Mouse (Mus musculus) midbrain, embryonic 11.5 days (tissue): Measurements from ENCODE around the gene Tent5c. TPM values are rescaled to one million over a fixed set of nuclear protein-coding genes. Genes with fewer than 3 reads are reported as not detected.

Experiments used
- ATAC-seq: fragments of 200-750 bp; cut with Nextera tagmentation; 2 replicates; pipeline ENCODE4 v1.8.0; 2017; ENCODE audit warnings: moderate TSS enrichment, moderate library complexity; ENCODE audit not compliant: low FRiP score
- DNase-seq: peaks from one replicate; pipeline ENCODE4 v3.0.0; 2015; ENCODE audit warnings: low spot score; ENCODE audit errors: missing footprints
- H3K27ac ChIP-seq: fragments of 300-500 bp; sonication (generic); 2 replicates; pipeline ENCODE4 v1.5.1; 2014; ENCODE audit warnings: low read depth, low read length
- H3K27me3 ChIP-seq: fragments of 300-500 bp; sonication (generic); 2 replicates; pipeline ENCODE4 v1.6.1; 2014; ENCODE audit warnings: mild to moderate bottlenecking, low read length, moderate library complexity, mixed read lengths; ENCODE audit not compliant: control insufficient read depth, insufficient read depth
- H3K36me3 ChIP-seq: fragments of 300-500 bp; sonication (generic); 2 replicates; pipeline ENCODE4 v1.6.1; 2014; ENCODE audit warnings: mild to moderate bottlenecking, low read length, moderate library complexity, mixed read lengths; ENCODE audit not compliant: control insufficient read depth, insufficient read depth
- H3K4me1 ChIP-seq: fragments of 300-500 bp; sonication (generic); 2 replicates; pipeline ENCODE4 v1.6.1; 2014; ENCODE audit warnings: low read length; ENCODE audit not compliant: control insufficient read depth, insufficient read depth
- H3K4me2 ChIP-seq: fragments of 300-500 bp; sonication (generic); 2 replicates; pipeline ENCODE4 v1.6.1; 2014; ENCODE audit warnings: mild to moderate bottlenecking, moderate library complexity
- H3K4me3 ChIP-seq: fragments of 300-500 bp; sonication (generic); 2 replicates; pipeline ENCODE4 v1.5.1; 2014; ENCODE audit warnings: low read depth, low read length
- H3K9ac ChIP-seq: fragments of 300-500 bp; sonication (generic); 2 replicates; pipeline ENCODE4 v1.6.1; 2014; ENCODE audit warnings: low read length
- H3K9me3 ChIP-seq: fragments of 300-500 bp; sonication (generic); 2 replicates; pipeline ENCODE4 v1.6.1; 2016; ENCODE audit warnings: low read length; ENCODE audit not compliant: control insufficient read depth
- WGBS: fragments of 180-500 bp; shearing (Covaris S2); extraction: QIAGEN DNeasy Blood & Tissue Kit; methylation state at CpG from one replicate; pipeline ENCODE4 v1.1.7; 2014; 5-methylcytosine and 5-hydroxymethylcytosine counted together
- polyA plus RNA-seq: library from polyadenylated mRNA; unstranded; fragments of >200 nt; fragmentation: Nextera tagmentation; extraction: Ambion mirVana; gene quantifications from 2 replicates; pipeline ENCODE4 v1.2.1, GENCODE M21; 2014

The Tent5c gene
- polyA plus RNA-seq, 1 experiment from 2014 or later, result 3.6 TPM

- WGBS, result 79% methylated on average over 4 of the region's 4 CpGs
- ATAC-seq, result 0 out of 2 replicates have a peak, but pooled peaks have one; percentile 33
Observed at GRCm38 (mm10) chr3:100438461-100439002, 50.6 kb downstream of the Tent5c start.

GRCm38 (mm10) chr3:100436756-100437155, 52.4 kb downstream of the Tent5c start:
- no peaks in the 10 kb centered on the region for H3K27me3 ChIP-seq
- ATAC-seq, result no peak
- H3K9ac ChIP-seq, result no peak overlapping the region
- DNase-seq, result no peak
- WGBS, result 93% methylated on average over 7 of the region's 7 CpGs
- H3K27ac ChIP-seq, result no peak overlapping the region
- H3K36me3 ChIP-seq, result no peaks in the 10 kb centered on the region
- no peaks in the 10 kb centered on the region for H3K9me3 ChIP-seq
- no peak overlapping the region for H3K4me2 ChIP-seq
- H3K4me1 ChIP-seq, result no peaks in the 10 kb centered on the region
- H3K4me3 ChIP-seq, result no peak overlapping the region

More at GRCm38 (mm10) chr3:100438461-100439002, 50.6 kb downstream of the Tent5c start:
- no peaks in the 10 kb centered on the region for H3K4me1 ChIP-seq
- H3K4me3 ChIP-seq, result no peak overlapping the region
- H3K27ac ChIP-seq, result no peak overlapping the region
- no peaks in the 10 kb centered on the region for H3K27me3 ChIP-seq
- H3K4me2 ChIP-seq, result no peak overlapping the region
- DNase-seq, result no peak
- H3K9ac ChIP-seq, result no peak overlapping the region
- no peaks in the 10 kb centered on the region for H3K36me3 ChIP-seq
- no peaks in the 10 kb centered on the region for H3K9me3 ChIP-seq

GRCm38 (mm10) chr3:100431705-100432104, 57.4 kb downstream of the Tent5c start:
- Histone ChIP-seq H3K9ac (no peak overlapping the region), H3K9me3 (no peaks in the 10 kb centered on the region), H3K4me1 (no peaks in the 10 kb centered on the region), H3K4me3 (no peak overlapping the region), H3K36me3 (no peaks in the 10 kb centered on the region), H3K27me3 (no peaks in the 10 kb centered on the region), H3K27ac (no peak overlapping the region), H3K4me2 (no peak overlapping the region)
- WGBS, result 83% methylated on average over 4 of the region's 4 CpGs
- ATAC-seq, result no peak
- DNase-seq, result peak; percentile 53

GRCm38 (mm10) chr3:100430731-100431130, 58.4 kb downstream of the Tent5c start:
- no peaks in the 10 kb centered on the region for H3K36me3 ChIP-seq

GRCm38 (mm10) chr3:100430101-100430500, 59.0 kb downstream of the Tent5c start:
- Histone ChIP-seq H3K4me2 (no peak overlapping the region), H3K9ac (no peak overlapping the region), H3K27ac (no peak overlapping the region), H3K4me3 (no peak overlapping the region), H3K9me3 (no peaks in the 10 kb centered on the region), H3K4me1 (no peaks in the 10 kb centered on the region), H3K27me3 (no peaks in the 10 kb centered on the region), H3K36me3 (no peaks in the 10 kb centered on the region)
- peak; percentile 45 for DNase-seq
- 92% methylated on average over 5 of the region's 5 CpGs for WGBS
- ATAC-seq, result 0 out of 2 replicates have a peak, but pooled peaks have one; percentile 9

More at GRCm38 (mm10) chr3:100430731-100431130, 58.4 kb downstream of the Tent5c start:
- WGBS, result 73% methylated on average over 1 of the region's 1 CpGs
- ATAC-seq (no peak), DNase-seq (peak; percentile 53)
- Histone ChIP-seq H3K9me3 (no peaks in the 10 kb centered on the region), H3K27ac (no peak overlapping the region), H3K4me2 (no peak overlapping the region), H3K4me3 (no peak overlapping the region), H3K9ac (no peak overlapping the region), H3K27me3 (no peaks in the 10 kb centered on the region), H3K4me1 (no peaks in the 10 kb centered on the region)

- no peak overlapping the region for H3K9ac ChIP-seq
- WGBS, result 74% methylated on average over 4 of the region's 4 CpGs
- peak; percentile 71 for DNase-seq
- H3K36me3 ChIP-seq, result no peaks in the 10 kb centered on the region
- no peak overlapping the region for H3K27ac ChIP-seq
- H3K9me3 ChIP-seq, result no peaks in the 10 kb centered on the region
- no peaks in the 10 kb centered on the region for H3K27me3 ChIP-seq
- ATAC-seq, result peak; percentile 35; the same call in 1 of the 2 replicates
- H3K4me2 ChIP-seq, result no peak overlapping the region
- no peak overlapping the region for H3K4me3 ChIP-seq
- H3K4me1 ChIP-seq, result no peaks in the 10 kb centered on the region
Observed at GRCm38 (mm10) chr3:100429667-100430066, 59.5 kb downstream of the Tent5c start.

GRCm38 (mm10) chr3:100427548-100427947, 61.6 kb downstream of the Tent5c start:
- Histone ChIP-seq H3K27ac (no peak overlapping the region), H3K9ac (no peak overlapping the region), H3K4me3 (no peak overlapping the region), H3K4me2 (no peak overlapping the region), H3K9me3 (no peaks in the 10 kb centered on the region), H3K4me1 (no peaks in the 10 kb centered on the region), H3K27me3 (no peaks in the 10 kb centered on the region), H3K36me3 (no peaks in the 10 kb centered on the region)
- ATAC-seq (no peak), DNase-seq (peak; percentile 35)
- 69% methylated on average over 6 of the region's 6 CpGs for WGBS

- ATAC-seq (peak; percentile 72; the same call in 1 of the 2 replicates), DNase-seq (peak; percentile 88)
- no peaks in the 10 kb centered on the region for H3K36me3 ChIP-seq
- WGBS, result 74% methylated on average over 10 of the region's 10 CpGs
- no peaks in the 10 kb centered on the region for H3K27me3 ChIP-seq
- no peak overlapping the region for H3K4me3 ChIP-seq
- H3K4me2 ChIP-seq, result no peak overlapping the region
- no peaks in the 10 kb centered on the region for H3K9me3 ChIP-seq
- H3K9ac ChIP-seq, result no peak overlapping the region
- H3K4me1 ChIP-seq, result peaks cover 3% of the 10 kb centered on the region; the same call in 1 of the 2 replicates
- no peak overlapping the region for H3K27ac ChIP-seq
Observed at GRCm38 (mm10) chr3:100422392-100423167, 66.5 kb downstream of the Tent5c start.

GRCm38 (mm10) chr3:100421354-100421753, 67.8 kb downstream of the Tent5c start:
- Histone ChIP-seq H3K4me1 (peaks cover 3% of the 10 kb centered on the region; the same call in 1 of the 2 replicates), H3K27me3 (no peaks in the 10 kb centered on the region), H3K9ac (no peak overlapping the region), H3K9me3 (no peaks in the 10 kb centered on the region), H3K4me2 (no peak overlapping the region), H3K36me3 (no peaks in the 10 kb centered on the region), H3K4me3 (no peak overlapping the region), H3K27ac (no peak overlapping the region)
- DNase-seq (peak; percentile 65), ATAC-seq (no peak)
- 90% methylated on average over 6 of the region's 6 CpGs for WGBS
